Mouse (Mus musculus): ENCODE results near the gene Pnpla1. TPM values are rescaled to one million over a fixed set of nuclear protein-coding genes. Genes with fewer than 3 reads are reported as not detected.
"Not testable (repeated sequence)": the region's sequence is repeated elsewhere in the genome, so short reads cannot be mapped to it uniquely, and the experiment has no call there.

The Pnpla1 gene
- 0.13 and 0.25 TPM in 2 replicates for total RNA-seq (2017)

GRCm38 (mm10) chr17:28858205-28858604 lies at the start of gene Pnpla1:
Pnpla1 (plus strand) TSS chr17:28858411.
- peak in 1 of 2 experiments; percentile 11; a peak in 1 of 4 replicates for ATAC-seq (replicated peaks in 1 of 2; ENCODE audit: insufficient read depth in 1 of 2, low FRiP score in 2 of 2, low TSS enrichment in 1 of 2, low read depth in 1 of 2, poor library complexity in 2 of 2, severe bottlenecking in 2 of 2)

GRCm38 (mm10) chr17:28808714-28809113 lies 49.5 kb upstream of the Pnpla1 start:
- no peak for ATAC-seq (replicated peaks in 1 of 2; ENCODE audit: insufficient read depth in 1 of 2, low FRiP score in 2 of 2, low TSS enrichment in 1 of 2, low read depth in 1 of 2, poor library complexity in 2 of 2, severe bottlenecking in 2 of 2)

GRCm38 (mm10) chr17:28809175-28809831 lies 48.9 kb upstream of the Pnpla1 start:
- no peak for ATAC-seq (replicated peaks in 1 of 2; ENCODE audit: insufficient read depth in 1 of 2, low FRiP score in 2 of 2, low TSS enrichment in 1 of 2, low read depth in 1 of 2, poor library complexity in 2 of 2, severe bottlenecking in 2 of 2)

- ATAC-seq (replicated peaks in 1 of 2; ENCODE audit: insufficient read depth in 1 of 2, low FRiP score in 2 of 2, low TSS enrichment in 1 of 2, low read depth in 1 of 2, poor library complexity in 2 of 2, severe bottlenecking in 2 of 2): no peak
Observed at GRCm38 (mm10) chr17:28812345-28812744, 45.9 kb upstream of the Pnpla1 start.

- ATAC-seq (replicated peaks in 1 of 2; ENCODE audit: insufficient read depth in 1 of 2, low FRiP score in 2 of 2, low TSS enrichment in 1 of 2, low read depth in 1 of 2, poor library complexity in 2 of 2, severe bottlenecking in 2 of 2): no peak
Observed at GRCm38 (mm10) chr17:28814529-28815097, 43.6 kb upstream of the Pnpla1 start.

GRCm38 (mm10) chr17:28815384-28816004 lies 42.7 kb upstream of the Pnpla1 start:
- no peak for ATAC-seq (replicated peaks in 1 of 2; ENCODE audit: insufficient read depth in 1 of 2, low FRiP score in 2 of 2, low TSS enrichment in 1 of 2, low read depth in 1 of 2, poor library complexity in 2 of 2, severe bottlenecking in 2 of 2)

GRCm38 (mm10) chr17:28816326-28816725 lies 41.9 kb upstream of the Pnpla1 start:
- ATAC-seq (replicated peaks in 1 of 2; ENCODE audit: insufficient read depth in 1 of 2, low FRiP score in 2 of 2, low TSS enrichment in 1 of 2, low read depth in 1 of 2, poor library complexity in 2 of 2, severe bottlenecking in 2 of 2): not testable (repeated sequence)

- no peak for ATAC-seq (replicated peaks in 1 of 2; ENCODE audit: insufficient read depth in 1 of 2, low FRiP score in 2 of 2, low TSS enrichment in 1 of 2, low read depth in 1 of 2, poor library complexity in 2 of 2, severe bottlenecking in 2 of 2)
Observed at GRCm38 (mm10) chr17:28816875-28817811, 41.1 kb upstream of the Pnpla1 start.

GRCm38 (mm10) chr17:28820189-28820588 lies 38.0 kb upstream of the Pnpla1 start:
- no peak for ATAC-seq (replicated peaks in 1 of 2; ENCODE audit: insufficient read depth in 1 of 2, low FRiP score in 2 of 2, low TSS enrichment in 1 of 2, low read depth in 1 of 2, poor library complexity in 2 of 2, severe bottlenecking in 2 of 2)

- ATAC-seq (replicated peaks in 1 of 2; ENCODE audit: insufficient read depth in 1 of 2, low FRiP score in 2 of 2, low TSS enrichment in 1 of 2, low read depth in 1 of 2, poor library complexity in 2 of 2, severe bottlenecking in 2 of 2): peak; percentile 32 to 41; a peak in 2 of 4 replicates
Observed at GRCm38 (mm10) chr17:28823004-28823745, 35.0 kb upstream of the Pnpla1 start.

GRCm38 (mm10) chr17:28823749-28824148 lies 34.5 kb upstream of the Pnpla1 start:
- ATAC-seq (replicated peaks in 1 of 2; ENCODE audit: insufficient read depth in 1 of 2, low FRiP score in 2 of 2, low TSS enrichment in 1 of 2, low read depth in 1 of 2, poor library complexity in 2 of 2, severe bottlenecking in 2 of 2): no peak

- no peak for ATAC-seq (replicated peaks in 1 of 2; ENCODE audit: insufficient read depth in 1 of 2, low FRiP score in 2 of 2, low TSS enrichment in 1 of 2, low read depth in 1 of 2, poor library complexity in 2 of 2, severe bottlenecking in 2 of 2)
Observed at GRCm38 (mm10) chr17:28824896-28825295, 33.3 kb upstream of the Pnpla1 start.

GRCm38 (mm10) chr17:28825359-28826041 lies 32.7 kb upstream of the Pnpla1 start:
- no peak for ATAC-seq (replicated peaks in 1 of 2; ENCODE audit: insufficient read depth in 1 of 2, low FRiP score in 2 of 2, low TSS enrichment in 1 of 2, low read depth in 1 of 2, poor library complexity in 2 of 2, severe bottlenecking in 2 of 2)

- ATAC-seq (replicated peaks in 1 of 2; ENCODE audit: insufficient read depth in 1 of 2, low FRiP score in 2 of 2, low TSS enrichment in 1 of 2, low read depth in 1 of 2, poor library complexity in 2 of 2, severe bottlenecking in 2 of 2): no peak
Observed at GRCm38 (mm10) chr17:28827665-28828231, 30.5 kb upstream of the Pnpla1 start.

- peak in 1 of 2 experiments; percentile 12; a peak in 1 of 4 replicates for ATAC-seq (replicated peaks in 1 of 2; ENCODE audit: insufficient read depth in 1 of 2, low FRiP score in 2 of 2, low TSS enrichment in 1 of 2, low read depth in 1 of 2, poor library complexity in 2 of 2, severe bottlenecking in 2 of 2)
Observed at GRCm38 (mm10) chr17:28829120-28829519, 29.1 kb upstream of the Pnpla1 start.

GRCm38 (mm10) chr17:28831065-28831464 lies 27.1 kb upstream of the Pnpla1 start:
- no peak for ATAC-seq (replicated peaks in 1 of 2; ENCODE audit: insufficient read depth in 1 of 2, low FRiP score in 2 of 2, low TSS enrichment in 1 of 2, low read depth in 1 of 2, poor library complexity in 2 of 2, severe bottlenecking in 2 of 2)

Data from hematopoietic stem cell, adult 5-6 weeks (primary cell).